Mouse (Mus musculus) adrenal gland (tissue): Measurements from ENCODE around the gene Sncb.

Experiments
- intact Hi-C: fragments of 180-260 bp; cut with DNase I; formaldehyde crosslinking; loops from one replicate; pipeline ENCODE4 v1.15.1; 2025

Gene Sncb

DNA sequence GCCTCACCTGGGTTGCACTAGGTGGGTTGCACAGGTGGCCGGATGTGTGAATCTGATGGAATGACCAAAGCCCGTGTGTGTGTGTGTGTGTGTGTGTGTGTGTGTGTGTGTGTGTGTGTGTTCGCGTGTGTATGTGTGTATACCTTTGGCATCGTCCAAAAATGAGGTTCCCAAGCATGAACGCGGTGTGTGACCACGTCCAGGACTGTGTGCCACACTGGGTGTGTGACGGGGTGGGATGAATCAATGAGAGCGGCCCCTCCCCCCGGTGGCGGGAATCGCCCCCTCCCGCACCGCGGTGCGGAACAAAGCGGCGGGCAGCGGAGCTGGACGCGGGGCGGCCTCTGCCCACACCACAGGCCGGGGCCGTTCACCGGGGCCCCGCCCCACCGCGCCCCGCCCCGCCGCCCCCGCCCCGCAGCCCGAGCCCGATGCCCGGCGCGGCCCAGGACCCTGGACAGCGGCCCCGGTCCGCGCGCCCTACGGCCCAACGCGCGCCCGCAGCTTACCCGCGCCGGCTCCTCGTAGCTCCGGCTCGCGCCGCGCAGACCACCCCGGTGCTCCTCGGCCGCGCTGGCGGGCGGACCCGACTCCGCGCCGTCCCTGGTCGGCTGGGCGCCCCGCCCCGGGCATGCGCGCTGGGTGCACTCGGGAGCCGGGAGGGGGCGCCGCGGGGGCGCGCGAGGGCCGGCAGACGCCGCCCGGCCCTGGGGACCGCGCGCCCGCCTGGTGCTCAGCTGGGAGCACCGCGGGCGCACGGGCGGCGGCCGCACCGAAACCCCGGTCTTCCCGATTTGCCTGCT is 17.1 kb downstream of the Sncb start:
- intact Hi-C loops: no loop called here

DNA sequence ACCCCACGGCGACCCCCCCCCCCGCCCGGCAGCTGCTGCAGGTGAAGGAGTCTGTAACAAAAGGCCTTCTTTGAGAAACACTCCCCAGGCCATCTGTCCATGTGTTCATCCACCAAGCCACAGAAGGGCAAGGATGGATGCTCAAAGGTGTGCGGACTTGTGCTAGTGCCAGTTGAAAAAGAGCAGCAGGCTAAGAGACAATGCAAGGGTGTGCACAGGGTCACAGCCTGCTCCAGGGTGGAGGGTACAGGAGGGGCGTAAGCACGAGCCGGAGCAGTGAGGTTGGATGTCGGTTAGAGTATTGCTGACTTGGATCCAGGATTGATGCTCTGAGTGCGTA is 17.7 kb downstream of the Sncb start:
- intact Hi-C loops: no loop called here

DNA sequence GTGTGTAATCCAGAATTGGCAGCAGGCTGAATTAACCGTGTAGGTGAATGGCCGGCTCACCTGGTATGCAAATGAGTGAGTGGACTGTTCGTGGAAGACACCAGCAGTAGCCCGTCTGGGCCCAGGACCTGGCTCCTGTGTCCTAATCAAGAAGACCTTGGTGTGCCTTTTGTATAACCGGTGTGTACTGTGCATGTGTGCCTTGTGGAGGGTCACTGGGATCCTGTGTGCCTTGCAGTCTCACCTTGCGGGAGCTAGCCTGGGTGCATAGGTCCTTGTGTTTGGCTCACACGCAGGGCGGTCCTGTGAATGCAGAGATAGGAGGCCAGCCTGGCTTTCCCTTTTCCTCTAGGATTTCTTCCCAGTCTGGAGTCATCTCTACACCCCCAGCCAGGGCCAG is 18.2 kb downstream of the Sncb start:
- intact Hi-C loops: no loop called here

DNA sequence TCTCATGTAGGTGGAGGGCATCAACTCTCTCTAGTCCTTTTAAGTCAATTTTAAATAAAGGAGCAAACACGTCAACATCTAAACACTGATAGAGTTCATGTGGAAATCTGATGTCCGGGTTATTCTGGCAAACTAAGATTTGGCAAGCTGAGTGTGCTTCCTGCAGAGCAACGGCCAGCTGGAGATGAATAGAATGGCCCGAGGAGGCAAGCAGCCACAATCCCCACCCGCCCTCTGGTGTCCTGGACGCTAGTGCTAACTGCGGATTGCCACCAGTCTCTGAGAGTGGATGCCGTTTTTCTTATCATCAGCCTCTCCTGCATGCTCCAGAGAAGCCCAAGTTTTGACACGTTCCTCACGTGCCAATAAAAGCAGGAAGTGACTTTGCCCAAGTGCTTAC is 19.5 kb downstream of the Sncb start:
- intact Hi-C loops: no loop called here

DNA sequence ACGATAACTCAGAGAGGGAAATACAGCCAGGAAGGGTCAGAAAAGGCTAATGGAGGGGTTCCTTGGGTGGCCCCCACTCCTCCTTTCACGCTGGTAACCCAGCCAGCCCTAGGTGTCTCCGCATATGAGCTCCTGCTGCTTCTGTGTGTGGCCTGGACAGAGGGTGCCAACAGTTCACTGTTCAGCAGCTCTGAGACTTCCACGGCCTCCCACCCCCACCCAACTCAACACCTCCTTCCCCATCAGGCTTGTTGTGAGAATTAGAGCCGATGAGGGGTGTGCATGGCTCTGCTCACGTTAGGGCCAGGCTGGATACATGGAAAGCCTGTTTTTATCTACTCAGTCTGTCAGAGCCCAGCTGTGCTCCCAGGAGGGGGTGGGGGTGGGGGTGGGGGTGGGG is 20.3 kb downstream of the Sncb start:
- intact Hi-C loops: no loop called here

DNA sequence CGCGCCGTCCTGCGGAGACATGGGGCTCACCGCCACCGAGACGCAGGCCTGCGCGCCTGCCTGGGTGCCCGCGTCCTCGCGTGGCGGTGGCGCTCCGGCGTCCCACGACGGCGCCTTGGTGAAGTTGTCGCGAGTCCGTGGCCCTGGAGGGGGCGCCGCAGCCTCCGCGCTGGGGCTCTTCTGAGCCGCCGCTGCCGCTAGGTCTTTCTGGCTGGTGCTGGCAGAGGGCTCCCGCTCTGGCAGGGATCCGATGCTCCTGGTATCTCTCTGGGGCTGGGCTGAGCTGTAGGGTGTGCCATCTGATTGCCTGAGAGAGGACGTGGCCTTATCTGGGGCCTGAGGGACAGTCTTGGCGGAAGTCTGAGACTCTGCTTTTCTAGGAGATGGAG is 28.2 kb downstream of the Sncb start:
- intact Hi-C loops: no loop called here

DNA sequence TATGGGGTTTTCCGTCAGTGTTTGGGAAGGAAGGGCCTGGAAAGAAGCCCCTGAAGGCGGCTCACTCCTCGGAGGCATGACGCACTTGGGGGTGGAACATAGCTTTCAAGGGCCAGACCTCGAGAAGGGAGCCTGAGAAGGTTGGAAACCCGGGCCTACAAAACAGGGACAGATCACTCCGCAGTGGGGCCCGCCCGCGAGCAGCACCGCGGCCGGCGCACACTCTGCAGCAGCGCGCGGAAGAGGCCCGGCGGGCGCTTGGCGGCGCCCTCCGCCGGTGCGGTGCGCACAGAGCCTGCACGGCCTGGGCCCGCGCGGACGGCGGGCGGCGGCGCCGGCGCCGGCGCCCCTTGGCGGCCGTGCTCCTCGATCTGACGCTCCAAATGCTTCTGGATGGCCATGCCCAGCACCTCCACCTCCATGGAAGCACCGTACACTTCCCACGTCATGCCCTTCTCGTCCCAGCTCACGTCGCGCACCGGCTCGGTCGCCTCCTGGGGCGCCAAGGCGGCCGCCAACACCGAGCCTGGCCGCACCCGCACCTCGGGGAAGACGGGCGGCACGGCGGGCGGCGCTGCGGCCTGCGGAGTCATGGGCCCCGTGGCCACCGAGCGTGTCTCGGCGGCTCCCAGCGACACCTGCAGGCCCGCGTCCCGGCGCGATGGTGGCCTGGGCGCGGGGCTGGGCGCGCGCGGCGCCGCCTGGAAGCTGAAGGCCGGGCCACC is 28.7 kb downstream of the Sncb start:
- intact Hi-C loops: no loop called here

DNA sequence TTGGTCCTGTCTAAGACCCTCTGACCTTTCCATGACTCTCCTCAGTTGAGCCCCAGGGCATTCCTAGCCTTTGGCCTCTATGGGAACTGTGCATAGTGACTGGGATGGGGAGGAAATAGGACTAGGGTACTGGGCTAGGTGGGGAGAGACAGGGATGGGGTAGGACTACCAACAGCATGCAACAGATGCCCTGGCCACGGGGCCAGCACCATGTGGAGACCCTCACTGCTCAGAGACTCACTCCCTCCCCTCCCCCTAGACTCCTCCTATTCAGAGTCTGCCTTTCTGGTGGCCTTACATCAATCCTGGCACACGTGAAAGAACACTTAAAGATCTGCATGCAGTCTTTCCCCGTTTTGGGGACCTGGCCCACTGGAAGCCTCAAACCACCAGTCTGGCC is 29.5 kb downstream of the Sncb start:
- intact Hi-C loops: no loop called here

DNA sequence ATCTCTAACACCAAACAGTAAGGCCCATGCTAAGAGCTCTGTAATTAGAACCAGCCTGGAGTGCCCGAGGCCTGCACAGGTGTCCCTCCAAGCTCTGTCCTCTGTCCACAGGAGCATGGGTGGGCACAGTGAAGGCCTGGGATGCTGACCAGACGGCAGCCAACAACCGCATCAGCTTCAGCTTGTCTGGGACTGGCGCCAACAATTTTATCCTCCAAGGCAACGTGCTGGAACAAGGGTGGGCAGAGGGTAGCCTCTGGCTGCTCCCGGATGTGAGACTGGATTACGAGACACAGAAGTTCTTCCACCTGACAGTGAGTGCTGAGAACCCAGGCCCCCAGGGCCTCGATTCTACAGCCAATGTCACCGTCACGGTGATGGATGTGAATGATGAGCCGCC is 40.3 kb downstream of the Sncb start:
- intact Hi-C loops: no loop called here

DNA sequence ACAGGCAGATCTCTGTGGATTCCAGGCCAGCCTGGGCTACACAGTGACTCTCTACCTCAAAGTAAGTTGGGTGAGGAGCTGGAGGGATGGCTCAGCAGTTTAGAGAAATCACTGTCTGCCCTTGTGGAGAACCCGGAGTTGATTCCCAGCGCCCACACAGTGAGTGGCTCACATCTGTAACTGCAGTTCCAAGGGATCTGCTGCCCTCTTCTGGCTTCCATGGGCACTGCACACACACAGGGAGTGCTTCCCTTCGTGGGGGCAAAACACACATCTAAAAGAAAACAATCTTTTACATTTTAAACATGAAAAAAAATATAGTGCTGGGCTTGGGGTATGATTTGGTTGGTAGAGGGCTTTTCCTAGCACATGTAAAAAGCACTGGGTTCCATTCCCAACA is 43.3 kb downstream of the Sncb start:
- intact Hi-C loops: no loop called here

DNA sequence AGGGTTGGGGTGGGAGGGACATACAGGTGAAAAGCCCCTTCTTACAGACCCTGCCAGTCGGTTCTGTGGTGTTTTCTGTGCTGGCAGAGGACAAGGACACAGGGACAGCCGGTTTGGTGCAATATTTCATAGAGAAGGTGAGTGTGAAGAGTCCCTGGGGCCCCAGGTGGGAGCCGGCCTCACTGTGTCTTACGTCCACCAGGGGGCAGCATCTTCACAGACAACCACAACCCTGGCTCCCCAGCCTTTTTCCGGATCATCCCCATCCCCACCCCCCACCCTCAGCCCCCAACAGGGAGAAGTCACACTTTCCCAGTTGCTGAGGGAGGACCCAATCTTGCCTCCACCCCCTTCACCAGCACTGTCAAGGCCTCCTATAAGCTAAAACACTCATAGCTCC is 49.5 kb downstream of the Sncb start:
- intact Hi-C loops: no loop called here

DNA sequence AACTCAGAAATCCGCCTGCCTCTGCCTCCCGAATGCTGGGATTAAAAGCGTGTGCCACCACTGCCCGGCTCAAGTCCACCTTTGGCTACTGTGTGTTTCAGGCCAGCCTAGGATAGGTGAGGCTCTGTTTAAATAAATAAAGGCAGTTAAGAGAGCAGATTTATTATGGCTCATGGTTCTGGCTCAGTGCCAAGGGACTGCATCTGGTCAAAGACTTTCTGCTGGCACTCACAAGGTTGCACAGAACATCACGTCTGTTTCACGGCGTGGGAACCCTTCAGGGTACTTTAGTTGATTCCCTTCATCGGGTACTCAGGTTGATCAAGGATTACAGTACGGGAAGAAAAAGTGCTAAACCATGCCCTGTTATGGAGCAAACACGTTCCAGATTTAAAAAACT is 51.4 kb downstream of the Sncb start:
- intact Hi-C loops: no loop called here

DNA sequence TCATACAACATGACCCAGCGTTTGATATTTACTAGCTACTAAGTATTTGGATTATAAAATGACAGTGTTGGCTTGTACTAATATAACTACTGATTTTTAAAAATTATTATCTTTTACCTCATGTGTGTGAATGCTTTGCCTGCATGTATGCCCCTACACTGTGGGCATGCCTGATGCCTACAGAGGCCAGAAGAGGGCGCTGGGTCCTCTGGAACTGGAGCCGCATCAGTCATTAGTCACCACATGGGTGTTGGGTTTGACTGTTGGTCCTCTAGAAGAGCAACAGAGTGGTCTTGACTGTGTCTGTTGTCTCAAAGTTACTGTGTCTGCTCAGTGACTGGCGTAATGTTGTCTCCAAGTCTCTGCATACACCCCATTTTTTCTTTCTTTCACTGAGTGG is 52.0 kb downstream of the Sncb start:
- intact Hi-C loops: no loop called here

DNA sequence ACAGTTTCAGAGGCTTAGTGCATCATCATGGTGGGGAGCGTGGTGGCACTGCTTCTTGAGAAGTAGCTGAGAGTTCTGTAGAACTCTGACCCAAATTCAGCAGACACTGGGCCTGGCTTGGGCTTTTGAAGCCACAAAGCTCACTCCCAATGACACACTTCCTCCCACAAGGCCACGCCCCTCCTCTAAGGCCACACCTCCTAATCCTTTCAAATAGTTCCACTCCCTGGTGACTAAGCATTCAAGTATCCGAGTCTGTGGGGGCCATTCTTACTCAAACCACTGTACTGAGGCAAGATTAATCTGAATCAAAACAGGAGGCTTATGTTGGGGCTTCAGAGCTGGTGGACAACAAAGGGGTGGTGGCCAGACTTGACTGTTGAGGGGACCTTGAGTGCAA is 55.5 kb downstream of the Sncb start:
- intact Hi-C loops: no loop called here
